Mouse (Mus musculus) intestine, embryonic 14.5 days (tissue): Measurements from ENCODE around the gene Tspan32. TPM values are rescaled to one million over a fixed set of nuclear protein-coding genes. Genes with fewer than 3 reads are reported as not detected.

Experiments
- ATAC-seq: fragments of 200-750 bp; cut with Nextera tagmentation; replicated peaks from 2 replicates; pipeline ENCODE4 v1.8.0; 2017; ENCODE audit warnings: low read depth, moderate number of reproducible peaks, moderate TSS enrichment, moderate library complexity; ENCODE audit not compliant: low FRiP score, low TSS enrichment
- DNase-seq: peaks from one replicate; pipeline ENCODE4 v3.0.0-alpha.2; 2018; ENCODE audit warnings: low spot score
- H3K27ac ChIP-seq: fragments of 300-500 bp; sonication (generic); 2 replicates; pipeline ENCODE4 v1.5.1; 2014; ENCODE audit warnings: low read depth, mild to moderate bottlenecking, control low read depth
- H3K27me3 ChIP-seq: fragments of 300-500 bp; sonication (generic); replicated peaks from 2 replicates; pipeline ENCODE4 v1.6.1; 2014; ENCODE audit warnings: low read length, control low read depth; ENCODE audit not compliant: control insufficient read depth, insufficient read depth
- H3K36me3 ChIP-seq: fragments of 300-500 bp; sonication (generic); 2 replicates; pipeline ENCODE4 v1.6.1; 2014; ENCODE audit warnings: low read length, control low read depth; ENCODE audit not compliant: control insufficient read depth, insufficient read depth
- H3K4me1 ChIP-seq: fragments of 300-500 bp; sonication (generic); replicated peaks from 2 replicates; pipeline ENCODE4 v1.6.1; 2014; ENCODE audit warnings: low read length, control low read depth, mixed read lengths; ENCODE audit not compliant: control insufficient read depth, insufficient read depth
- H3K4me2 ChIP-seq: fragments of 300-500 bp; sonication (generic); 2 replicates; pipeline ENCODE4 v1.6.1; 2014; ENCODE audit warnings: low read length
- H3K4me3 ChIP-seq: fragments of 300-500 bp; sonication (generic); 2 replicates; pipeline ENCODE4 v1.5.1; 2014; ENCODE audit warnings: low read depth, low read length, control low read depth, mixed read lengths
- H3K9ac ChIP-seq: fragments of 300-500 bp; sonication (generic); 2 replicates; pipeline ENCODE4 v1.6.1; 2014; ENCODE audit warnings: mild to moderate bottlenecking, low read length
- H3K9me3 ChIP-seq: fragments of 300-500 bp; sonication (generic); 2 replicates; pipeline ENCODE4 v1.6.1; 2016; ENCODE audit warnings: low read length, control low read depth; ENCODE audit not compliant: control insufficient read depth
- WGBS: fragments of 180-500 bp; shearing (Covaris S2); extraction: QIAGEN DNeasy Blood & Tissue Kit; methylation state at CpG from one replicate; pipeline ENCODE4 v1.1.7; 2014; 5-methylcytosine and 5-hydroxymethylcytosine counted together
- polyA plus RNA-seq: library from polyadenylated mRNA; unstranded; fragments of >200 nt; fragmentation: Nextera tagmentation; extraction: Ambion mirVana; gene quantifications from 2 replicates; pipeline ENCODE4 v1.2.1, GENCODE M21; 2014

Tspan32 gene
- polyA plus RNA-seq, 1 experiment from 2014 or later: 1.5 TPM

DNA sequence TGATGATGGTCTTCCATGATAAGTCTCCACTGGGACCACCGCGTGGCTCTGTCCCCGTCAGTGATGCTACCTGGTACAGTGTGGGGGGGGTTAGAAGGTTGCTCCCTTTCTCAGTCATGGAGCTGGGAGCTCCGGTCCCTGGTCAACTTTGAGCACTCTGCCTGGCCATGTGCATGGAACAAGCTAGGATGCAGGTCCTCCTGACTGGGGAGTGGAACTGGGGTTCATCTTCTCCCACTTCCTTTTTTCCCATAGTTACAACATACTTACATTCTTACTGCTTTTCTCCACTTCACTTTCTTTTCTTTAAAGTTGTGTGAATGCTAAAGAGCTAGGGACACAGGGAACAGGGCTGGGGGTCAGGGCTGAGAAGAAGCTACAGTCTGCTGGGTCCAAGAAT, 19.7 kb upstream of the Tspan32 start:
- 87% methylated on average over 4 of the region's 4 CpGs for WGBS
- ATAC-seq (no peak), DNase-seq (no peak)
- H3K27ac ChIP-seq: no peak overlapping the region
- no peaks in the 10 kb centered on the region for H3K9me3 ChIP-seq
- no peak overlapping the region for H3K4me3 ChIP-seq
- H3K27me3 ChIP-seq: no peaks in the 10 kb centered on the region; the same call in 1 of the 2 replicates
- H3K4me2 ChIP-seq: no peak overlapping the region
- H3K36me3 ChIP-seq: no peaks in the 10 kb centered on the region
- H3K4me1 ChIP-seq: 0 out of 2 replicates have a peak, but pooled peaks cover 5% of the 10 kb centered on the region
- H3K9ac ChIP-seq: no peak overlapping the region

DNA sequence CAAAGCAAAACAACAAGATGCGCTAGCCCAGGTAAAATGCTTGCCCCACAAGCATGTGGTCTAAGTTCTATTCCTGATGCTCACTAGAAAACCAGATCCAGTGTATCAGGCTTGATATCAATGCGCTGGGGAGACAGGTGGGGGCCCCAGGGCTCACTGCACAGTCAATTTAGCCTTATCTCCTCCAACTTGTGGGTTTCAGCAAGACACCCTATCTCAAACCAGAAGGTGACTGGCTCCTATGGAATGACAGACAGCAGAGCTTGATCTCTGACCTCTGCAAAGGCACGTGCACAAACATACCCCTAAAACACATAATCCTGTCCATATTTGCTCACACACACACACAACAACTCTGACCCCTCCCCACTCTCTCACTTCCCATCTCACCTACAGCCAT, 17.1 kb upstream of the Tspan32 start:
- no peak overlapping the region for H3K4me2 ChIP-seq

DNA sequence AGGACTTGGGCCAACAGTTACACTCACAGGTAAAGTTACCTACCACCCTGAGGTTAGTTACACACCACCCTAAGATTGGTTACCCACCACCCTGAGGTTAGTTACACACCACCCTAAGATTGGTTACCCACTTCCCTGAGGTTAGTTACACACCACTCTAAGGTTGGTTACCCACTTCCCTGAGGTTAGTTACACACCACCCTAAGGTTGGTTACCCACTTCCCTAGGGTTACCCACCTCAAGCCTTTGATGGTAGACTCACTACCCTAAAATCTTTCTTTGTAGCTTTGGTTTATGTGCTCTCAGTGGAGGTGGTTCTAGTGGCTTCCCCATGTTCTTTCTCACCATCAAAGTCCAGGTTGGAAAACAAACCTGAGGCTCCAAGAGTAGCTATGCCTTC, 9.8 kb upstream of the Tspan32 start:
- Histone ChIP-seq H3K4me2 (no peak overlapping the region), H3K27ac (no peak overlapping the region), H3K4me1 (0 out of 2 replicates have a peak, but pooled peaks cover 4% of the 10 kb centered on the region), H3K9ac (no peak overlapping the region), H3K9me3 (no peaks in the 10 kb centered on the region), H3K36me3 (no peaks in the 10 kb centered on the region), H3K27me3 (no peaks in the 10 kb centered on the region), H3K4me3 (no peak overlapping the region)
- DNase-seq (no peak), ATAC-seq (no peak)

More for the DNA sequence above, 17.1 kb upstream of the Tspan32 start:
- no peak overlapping the region for H3K9ac ChIP-seq
- no peak for DNase-seq
- H3K9me3 ChIP-seq: no peaks in the 10 kb centered on the region
- H3K4me3 ChIP-seq: no peak overlapping the region
- WGBS: 69% methylated on average over 3 of the region's 3 CpGs
- no peak for ATAC-seq
- no peak overlapping the region for H3K27ac ChIP-seq
- H3K4me1 ChIP-seq: 0 out of 2 replicates have a peak, but pooled peaks cover 8% of the 10 kb centered on the region
- H3K27me3 ChIP-seq: no peaks in the 10 kb centered on the region; the same call in 1 of the 2 replicates
- H3K36me3 ChIP-seq: no peaks in the 10 kb centered on the region

DNA sequence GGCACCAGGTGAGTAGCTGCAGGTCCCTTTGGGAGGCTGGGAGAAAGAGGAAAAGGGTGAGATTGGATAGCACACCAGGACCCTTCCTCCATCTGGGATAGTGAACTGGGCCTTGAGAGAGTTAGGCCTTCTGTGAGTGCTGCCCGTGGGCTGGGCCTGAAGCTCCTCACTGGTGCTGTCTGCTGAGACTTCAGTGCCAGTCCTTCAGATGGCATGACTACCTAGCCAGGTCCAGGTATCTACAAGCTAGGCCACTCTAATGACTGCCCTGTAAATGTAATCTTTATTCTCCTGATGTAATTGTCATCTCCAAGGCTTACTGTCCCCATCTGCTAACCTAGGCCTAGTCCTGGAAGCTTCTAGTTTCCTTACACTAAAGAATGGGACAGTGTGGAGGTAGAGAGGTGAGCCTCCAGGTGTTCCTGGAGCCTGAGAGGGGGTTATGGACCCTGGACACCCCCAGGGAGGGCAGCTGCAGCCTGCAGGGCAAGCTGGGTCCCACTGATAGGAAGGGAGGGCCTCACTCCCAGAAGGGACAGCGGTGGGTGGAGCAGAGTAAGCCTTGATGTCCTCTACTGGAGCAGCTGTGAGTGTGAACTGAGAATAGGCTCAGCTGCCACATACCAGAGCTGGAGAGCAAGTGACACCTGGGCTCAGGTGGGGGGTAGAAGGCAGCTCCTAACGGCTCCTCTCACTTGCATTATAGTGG, 9.1 kb upstream of the Tspan32 start:
- H3K4me3 ChIP-seq: no peak overlapping the region
- H3K36me3 ChIP-seq: no peaks in the 10 kb centered on the region
- no peak overlapping the region for H3K9ac ChIP-seq
- WGBS: 64% methylated on average over 3 of the region's 3 CpGs
- no peaks in the 10 kb centered on the region for H3K27me3 ChIP-seq
- H3K4me1 ChIP-seq: no peaks in the 10 kb centered on the region
- H3K4me2 ChIP-seq: no peak overlapping the region
- ATAC-seq: 0 out of 2 replicates have a peak, but pooled peaks have one; percentile 15
- no peak for DNase-seq
- no peak overlapping the region for H3K27ac ChIP-seq
- H3K9me3 ChIP-seq: no peaks in the 10 kb centered on the region

DNA sequence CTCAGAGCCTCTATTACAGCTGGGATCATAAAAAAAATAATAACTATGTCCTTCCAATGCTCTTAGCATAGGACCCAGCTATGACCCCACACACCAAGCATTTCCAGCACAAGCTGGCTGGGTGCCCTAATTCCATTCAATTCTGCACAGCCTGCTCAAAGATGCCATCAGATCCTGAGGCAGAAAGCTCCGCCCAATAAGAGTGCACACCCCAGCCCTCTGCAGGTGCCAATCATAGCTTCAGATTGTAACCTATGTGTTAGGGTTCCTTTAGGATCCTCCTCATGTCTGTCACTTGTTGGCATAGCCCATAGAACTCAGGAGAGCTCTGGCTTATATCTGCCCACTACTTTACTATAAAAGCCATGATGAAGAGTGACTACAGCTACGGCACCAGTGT, 7.8 kb upstream of the Tspan32 start:
- Histone ChIP-seq H3K36me3 (no peaks in the 10 kb centered on the region), H3K27ac (no peak overlapping the region), H3K9me3 (no peaks in the 10 kb centered on the region), H3K4me1 (no peaks in the 10 kb centered on the region), H3K4me3 (no peak overlapping the region), H3K4me2 (no peak overlapping the region), H3K27me3 (no peaks in the 10 kb centered on the region), H3K9ac (no peak overlapping the region)
- DNase-seq (no peak), ATAC-seq (no peak)
- WGBS: 90% methylated on average over 2 of the region's 2 CpGs

DNA sequence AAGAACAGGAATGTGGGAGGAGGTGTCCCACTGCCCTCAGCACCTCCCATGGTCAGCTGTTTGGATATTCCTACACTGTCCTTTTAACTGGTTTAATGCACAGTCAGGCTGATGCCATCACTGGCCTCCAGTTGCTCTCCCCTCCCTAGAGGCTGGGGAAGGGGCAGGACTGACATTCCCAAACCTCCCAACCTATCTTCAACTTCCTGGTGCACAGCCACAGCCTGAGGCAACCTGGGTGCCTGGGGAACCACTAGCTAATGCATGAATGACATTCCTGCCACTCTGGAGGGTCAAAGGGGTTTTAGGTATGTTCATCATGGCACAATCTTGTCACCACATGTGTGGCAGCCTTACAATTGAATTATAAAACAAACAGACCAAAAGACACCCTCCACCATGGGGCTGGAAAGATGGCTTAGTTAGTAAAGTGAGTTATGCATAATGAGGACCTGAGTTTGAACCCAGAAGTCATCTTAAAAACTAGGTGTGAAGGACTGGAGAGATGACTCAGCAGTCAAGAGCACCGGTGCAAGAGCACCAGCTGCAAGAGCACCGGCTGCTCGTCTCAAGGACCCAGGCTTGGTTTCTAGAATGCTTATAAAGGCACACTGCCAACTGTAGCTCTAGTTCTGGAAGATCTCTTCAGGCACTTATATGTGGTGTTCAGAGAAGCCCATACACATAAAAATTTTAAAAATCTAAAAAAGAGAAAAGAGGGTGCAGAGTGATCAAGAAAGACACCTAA, 7.3 kb upstream of the Tspan32 start:
- 46% methylated on average over 3 of the region's 3 CpGs for WGBS
- Histone ChIP-seq H3K27ac (no peak overlapping the region), H3K4me1 (no peaks in the 10 kb centered on the region), H3K4me3 (no peak overlapping the region), H3K4me2 (no peak overlapping the region), H3K36me3 (no peaks in the 10 kb centered on the region), H3K9me3 (no peaks in the 10 kb centered on the region), H3K27me3 (no peaks in the 10 kb centered on the region), H3K9ac (no peak overlapping the region)
- ATAC-seq: no peak
- no peak for DNase-seq

DNA sequence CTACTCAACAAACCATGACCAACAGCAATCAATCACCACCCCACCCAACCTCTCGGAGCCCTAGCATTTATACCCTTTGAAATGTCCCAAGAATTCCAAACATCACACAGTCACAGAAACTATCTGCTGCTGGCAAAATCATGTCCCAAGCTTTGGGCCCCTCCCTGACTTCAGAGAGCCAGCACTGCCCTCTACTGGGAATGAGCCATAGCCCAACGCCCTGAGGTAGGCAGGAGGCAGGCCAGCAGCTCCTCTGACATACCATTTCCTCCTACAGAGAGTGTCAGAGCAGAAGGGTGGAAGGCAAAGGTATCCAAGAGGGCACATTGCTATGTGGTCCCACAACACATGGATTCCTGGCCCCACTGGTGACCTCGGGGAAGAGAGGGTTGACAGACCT, 2.2 kb upstream of the Tspan32 start:
- H3K27me3 ChIP-seq: no peaks in the 10 kb centered on the region
- WGBS: 13% methylated on average over 3 of the region's 3 CpGs
- DNase-seq: no peak
- no peak overlapping the region for H3K4me2 ChIP-seq
- peaks cover 3% of the 10 kb centered on the region; the same call in 1 of the 2 replicates for H3K4me1 ChIP-seq
- no peaks in the 10 kb centered on the region for H3K36me3 ChIP-seq
- H3K27ac ChIP-seq: no peak overlapping the region
- no peak for ATAC-seq
- no peak overlapping the region for H3K9ac ChIP-seq
- no peaks in the 10 kb centered on the region for H3K9me3 ChIP-seq
- H3K4me3 ChIP-seq: no peak overlapping the region

DNA sequence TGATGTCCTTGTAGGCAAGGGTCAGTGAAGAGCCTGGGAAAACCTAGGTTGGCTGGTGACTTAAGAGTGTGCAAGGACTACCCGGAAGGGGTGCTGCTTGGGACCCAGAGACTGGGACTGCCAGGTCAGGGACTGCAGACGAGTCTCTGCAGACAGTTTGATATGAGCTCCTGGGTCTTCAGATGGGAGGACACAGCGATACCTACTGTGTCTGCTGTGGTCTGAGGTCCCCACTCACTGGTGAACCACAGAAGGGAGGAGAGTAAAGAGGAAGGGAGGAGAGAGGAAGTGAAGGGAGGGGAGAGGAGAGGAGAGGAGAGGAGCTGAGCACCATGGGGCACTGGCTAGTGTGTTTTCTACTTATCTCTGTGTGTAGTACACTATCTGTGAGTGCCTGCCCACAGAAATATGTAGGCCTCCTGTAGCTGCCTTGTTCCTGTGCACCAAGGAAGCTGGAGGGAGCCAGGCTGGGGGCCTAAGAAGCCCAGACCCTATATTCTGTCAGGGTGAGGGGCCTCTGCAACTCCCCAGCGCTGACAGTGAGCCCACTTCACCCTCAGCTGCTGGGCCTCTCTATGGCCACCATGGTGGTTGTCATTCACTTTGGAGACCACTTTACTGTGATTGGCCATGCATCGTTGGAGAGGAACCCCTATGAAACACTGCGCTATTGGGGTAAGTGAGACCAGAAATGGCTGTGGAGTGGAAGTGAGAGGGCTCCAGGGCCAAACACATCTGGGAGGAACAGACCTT, 674 bp downstream of the Tspan32 start:
- H3K27me3 ChIP-seq: no peaks in the 10 kb centered on the region
- 84% methylated on average over 6 of the region's 6 CpGs for WGBS
- H3K4me1 ChIP-seq: peaks cover 29% of the 10 kb centered on the region
- no peak overlapping the region for H3K27ac ChIP-seq
- DNase-seq: no peak
- H3K36me3 ChIP-seq: no peaks in the 10 kb centered on the region
- no peak overlapping the region for H3K9ac ChIP-seq
- no peak overlapping the region for H3K4me2 ChIP-seq
- H3K4me3 ChIP-seq: no peak overlapping the region
- no peak for ATAC-seq
- H3K9me3 ChIP-seq: no peaks in the 10 kb centered on the region
